Mouse (Mus musculus): Measurements from ENCODE around the gene Try5.
"Not testable (repeated sequence)": the region's sequence is repeated elsewhere in the genome, so short reads cannot be mapped to it uniquely, and the experiment has no call there.

The Try5 gene

GRCm38 (mm10) chr6:41316741-41317140, at the start of gene Try5:
Gene Try5 (minus strand): TSS chr6:41316841.
- not testable (repeated sequence) for DNase-seq (ENCODE audit: low spot score in 2 of 2)

DNA sequence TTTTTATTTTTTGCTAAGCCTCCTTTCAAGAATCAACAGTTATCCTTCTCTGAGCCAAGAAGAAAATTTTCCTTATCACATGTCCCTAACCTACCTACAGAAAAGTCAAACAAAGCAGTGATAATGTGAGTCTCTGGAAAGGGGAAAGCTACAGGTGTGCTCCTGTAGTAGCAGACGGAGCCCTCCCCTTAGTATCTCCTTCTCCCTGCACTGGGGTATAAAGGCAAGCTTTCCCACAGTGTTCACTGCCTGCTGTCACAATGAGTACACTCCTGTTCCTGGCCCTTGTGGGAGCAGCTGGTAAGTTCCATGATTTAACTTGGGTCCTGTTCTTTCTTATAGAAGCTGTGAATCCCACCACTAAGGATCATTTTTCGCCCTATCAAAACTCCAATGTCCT, 37.3 kb upstream of the Try5 start, which contains the start of gene Try10:
Gene Try10 (plus strand): TSS at position 174 of the 400 bp plus-strand sequence.
- DNase-seq (ENCODE audit: low spot score in 2 of 2) = no peak

- no peak for DNase-seq (ENCODE audit: low spot score in 2 of 2)
These were observed 14.7 kb downstream of the Try5 start, which contains the start of gene Try4 for GRCm38 (mm10) chr6:41301969-41302368. Gene Try4 (plus strand): TSS chr6:41302269.

DNA sequence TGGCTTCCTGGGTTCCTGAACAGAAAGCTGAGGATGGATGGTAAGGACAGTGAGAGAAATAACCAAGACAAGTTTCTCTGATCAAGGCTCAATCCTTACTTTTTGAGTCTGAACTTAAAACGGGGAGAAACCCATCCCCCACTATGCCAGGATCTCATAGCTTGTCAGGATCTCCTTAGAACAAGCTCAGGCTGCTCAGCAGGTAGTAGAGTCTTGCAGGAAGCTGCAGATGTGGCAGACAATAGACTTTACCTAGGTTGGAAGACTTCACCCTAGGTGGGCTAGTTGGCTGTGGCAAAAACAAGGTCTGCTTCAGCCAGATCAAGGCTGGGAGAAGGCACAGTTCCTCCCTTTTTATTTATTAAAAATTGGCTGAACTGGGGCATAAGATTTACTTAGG, 18.4 kb downstream of the Try5 start:
- no peak for DNase-seq (ENCODE audit: low spot score in 2 of 2)

- no peak for DNase-seq (ENCODE audit: low spot score in 2 of 2)
These were observed 50.5 kb downstream of the Try5 start for GRCm38 (mm10) chr6:41266140-41266539.

DNA sequence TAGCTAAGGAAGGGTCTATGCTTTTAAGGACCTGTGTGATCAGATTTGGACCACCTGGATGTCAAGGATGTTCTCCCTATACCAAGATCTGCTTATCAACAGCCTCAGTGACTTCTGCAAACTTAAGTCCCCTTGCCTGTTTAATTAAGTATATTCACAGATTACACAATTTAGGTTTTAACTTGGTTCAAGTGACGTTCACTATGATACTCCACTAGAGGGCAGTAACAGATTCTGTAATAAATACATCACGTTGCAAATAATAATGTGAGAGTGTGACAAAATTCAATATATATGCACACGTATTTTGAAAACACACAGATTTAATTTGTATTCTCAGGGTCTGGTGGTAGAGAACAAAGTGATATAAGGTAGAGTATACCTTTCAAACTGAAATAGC, 53.8 kb downstream of the Try5 start:
- DNase-seq (ENCODE audit: low spot score in 2 of 2) = no peak
